Mouse (Mus musculus) liver, embryonic 13.5 days (tissue): ENCODE measurements around the gene Gpr107. TPM values are rescaled to one million over a fixed set of nuclear protein-coding genes. Genes with fewer than 3 reads are reported as not detected.
A peak's percentile ranks its signal among the peaks of the same experiment; 100 is the strongest.

ENCODE experiments used
- ATAC-seq: fragments of 200-750 bp; cut with Nextera tagmentation; 2 replicates; pipeline ENCODE4 v1.8.0; 2017; ENCODE audit warnings: low read depth, mild to moderate bottlenecking, moderate number of reproducible peaks, moderate library complexity
- DNase-seq: peaks from one replicate; pipeline ENCODE4 v3.0.0; 2022
- H3K27ac ChIP-seq: fragments of 300-500 bp; sonication (generic); 2 replicates; pipeline ENCODE4 v1.5.1; 2015; ENCODE audit warnings: moderate library complexity, mild to moderate bottlenecking, inconsistent platforms
- H3K27me3 ChIP-seq: fragments of 300-500 bp; sonication (generic); 2 replicates; pipeline ENCODE4 v1.6.1; 2015; ENCODE audit warnings: mild to moderate bottlenecking, inconsistent platforms
- H3K36me3 ChIP-seq: fragments of 300-500 bp; sonication (generic); 2 replicates; pipeline ENCODE4 v1.6.1; 2015; ENCODE audit warnings: mild to moderate bottlenecking, inconsistent platforms
- H3K4me1 ChIP-seq: fragments of 300-500 bp; sonication (generic); replicated peaks from 2 replicates; pipeline ENCODE4 v1.6.1; 2015; ENCODE audit warnings: inconsistent platforms
- H3K4me2 ChIP-seq: fragments of 300-500 bp; sonication (generic); 2 replicates; pipeline ENCODE4 v1.6.1; 2015; ENCODE audit warnings: inconsistent platforms, mild to moderate bottlenecking, moderate library complexity
- H3K4me3 ChIP-seq: fragments of 300-500 bp; sonication (generic); replicated peaks from 2 replicates; pipeline ENCODE4 v1.5.1; 2015; ENCODE audit warnings: mild to moderate bottlenecking, inconsistent platforms
- H3K9ac ChIP-seq: fragments of 300-500 bp; sonication (generic); 2 replicates; pipeline ENCODE4 v1.6.1; 2015; ENCODE audit warnings: mild to moderate bottlenecking, inconsistent platforms
- H3K9me3 ChIP-seq: fragments of 300-500 bp; sonication (generic); replicated peaks from 2 replicates; pipeline ENCODE4 v1.6.1; 2016; ENCODE audit warnings: inconsistent platforms
- WGBS: fragments of 180-500 bp; shearing (Covaris S2); methylation state at CpG from one replicate; pipeline ENCODE4 v1.1.7; 2015; ENCODE audit not compliant: insufficient replicate concordance; 5-methylcytosine and 5-hydroxymethylcytosine counted together
- polyA plus RNA-seq: library from polyadenylated mRNA; unstranded; fragments of >200 nt; fragmentation: Nextera tagmentation; extraction: Ambion mirVana; gene quantifications from 2 replicates; pipeline ENCODE4 v1.2.1, GENCODE M21; 2015

Gpr107 gene
- polyA plus RNA-seq, 1 experiment from 2014 or later, result 11.8 TPM

GRCm38 (mm10) chr2:31127899-31128298 is 24.2 kb upstream of the Gpr107 start:
- H3K9ac ChIP-seq, result no peak overlapping the region
- no peak overlapping the region for H3K4me3 ChIP-seq
- DNase-seq, result no peak
- no peak overlapping the region for H3K4me2 ChIP-seq
- H3K27me3 ChIP-seq, result no peaks in the 10 kb centered on the region
- no peak overlapping the region for H3K27ac ChIP-seq
- no peaks in the 10 kb centered on the region for H3K9me3 ChIP-seq
- H3K4me1 ChIP-seq, result peaks cover 89% of the 10 kb centered on the region
- no peaks in the 10 kb centered on the region; the same call in 1 of the 2 replicates for H3K36me3 ChIP-seq
- 38% methylated on average over 4 of the region's 4 CpGs for WGBS
- peak; percentile 44 for ATAC-seq

DNA sequence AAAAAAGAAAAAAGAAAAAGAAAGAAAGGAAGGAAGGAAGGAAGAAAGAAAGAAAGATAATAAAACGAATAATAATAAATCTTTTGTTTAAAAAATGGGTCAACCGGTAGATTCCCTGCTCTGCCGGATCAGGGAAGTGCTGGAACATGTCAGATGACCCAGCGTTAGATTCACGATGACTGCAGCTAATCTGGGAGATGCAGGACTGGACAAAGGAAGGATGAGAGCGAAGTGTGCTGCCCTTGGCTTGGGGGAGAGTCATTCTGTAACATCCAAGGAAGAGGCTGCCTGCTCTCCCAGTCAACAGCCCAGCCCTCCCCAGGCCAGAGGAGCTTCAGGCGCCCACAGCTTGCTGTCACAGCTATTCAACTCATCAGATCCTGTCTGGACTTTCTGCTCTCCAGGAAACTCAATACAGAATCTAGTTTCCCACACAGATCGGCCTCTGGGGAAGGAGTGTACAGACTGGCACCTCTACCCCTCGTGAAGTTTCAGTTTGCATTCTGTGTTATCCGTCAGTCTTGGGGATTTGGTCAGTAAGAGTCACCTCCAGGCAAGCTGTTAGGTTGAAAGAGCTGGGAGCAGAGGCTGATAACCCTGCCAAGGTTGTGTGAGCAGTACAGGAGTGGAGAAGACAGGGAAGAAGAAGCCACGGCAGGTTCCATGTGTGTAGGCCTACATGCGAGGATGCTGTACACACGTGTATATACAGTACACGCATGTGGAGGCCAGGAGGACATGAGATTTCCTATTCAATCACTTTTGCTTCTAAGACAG is 22.2 kb upstream of the Gpr107 start:
- H3K9ac ChIP-seq, result no peak overlapping the region
- H3K4me1 ChIP-seq, result peaks cover 89% of the 10 kb centered on the region
- no peaks in the 10 kb centered on the region for H3K27me3 ChIP-seq
- H3K36me3 ChIP-seq, result no peaks in the 10 kb centered on the region
- 62% methylated on average over 14 of the region's 14 CpGs for WGBS
- H3K4me2 ChIP-seq, result no peak overlapping the region
- 0 out of 2 replicates have a peak overlapping the region, but pooled peaks have one; percentile 51 for H3K27ac ChIP-seq
- ATAC-seq, result no peak
- no peak for DNase-seq
- no peak overlapping the region for H3K4me3 ChIP-seq
- H3K9me3 ChIP-seq, result no peaks in the 10 kb centered on the region

DNA sequence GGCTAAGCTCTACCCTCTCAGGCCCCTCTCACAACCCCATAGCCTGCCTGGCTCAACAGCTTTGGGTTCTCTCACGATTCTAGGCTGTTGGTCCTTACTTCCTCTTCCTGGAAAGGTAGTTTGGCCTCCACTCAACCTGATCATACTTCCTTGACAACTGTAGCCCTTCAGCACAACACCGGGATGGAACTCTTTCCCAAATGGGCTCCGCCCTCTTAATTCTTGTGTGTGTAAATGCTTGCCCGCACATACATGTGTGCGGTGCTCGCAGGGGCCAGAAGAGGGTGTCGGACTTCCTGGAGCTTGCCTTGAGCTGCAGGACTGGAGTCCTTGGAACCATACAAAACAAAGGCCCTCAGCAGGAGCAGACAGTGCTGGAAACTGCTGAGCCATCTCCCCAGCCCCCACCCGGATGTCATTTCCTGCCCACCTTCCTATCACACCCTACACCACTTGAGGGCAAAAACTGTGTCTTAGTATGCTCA is 21.3 kb upstream of the Gpr107 start:
- Histone ChIP-seq H3K4me3 (no peak overlapping the region), H3K4me1 (peaks cover 89% of the 10 kb centered on the region), H3K4me2 (peak overlapping the region; percentile 7), H3K27me3 (no peaks in the 10 kb centered on the region), H3K27ac (peak overlapping the region; percentile 51), H3K9me3 (no peaks in the 10 kb centered on the region), H3K36me3 (no peaks in the 10 kb centered on the region), H3K9ac (no peak overlapping the region)
- WGBS, result 28% methylated on average over 8 of the region's 8 CpGs
- ATAC-seq, result no peak
- DNase-seq, result no peak

- no peaks in the 10 kb centered on the region for H3K27me3 ChIP-seq
- no peak for ATAC-seq
- no peak overlapping the region for H3K4me2 ChIP-seq
- peaks cover 89% of the 10 kb centered on the region for H3K4me1 ChIP-seq
- WGBS, result 73% methylated on average over 8 of the region's 8 CpGs
- peak overlapping the region; percentile 12; the same call in 1 of the 2 replicates for H3K27ac ChIP-seq
- no peak overlapping the region for H3K9ac ChIP-seq
- H3K9me3 ChIP-seq, result no peaks in the 10 kb centered on the region
- no peak overlapping the region for H3K4me3 ChIP-seq
- no peak for DNase-seq
- no peaks in the 10 kb centered on the region for H3K36me3 ChIP-seq
Measured at GRCm38 (mm10) chr2:31132682-31133081, 19.4 kb upstream of the Gpr107 start.

- ATAC-seq (no peak), DNase-seq (no peak)
- Histone ChIP-seq H3K27ac (no peak overlapping the region), H3K4me1 (peaks cover 84% of the 10 kb centered on the region), H3K36me3 (no peaks in the 10 kb centered on the region), H3K4me2 (no peak overlapping the region), H3K9me3 (no peaks in the 10 kb centered on the region), H3K4me3 (no peak overlapping the region), H3K9ac (no peak overlapping the region), H3K27me3 (no peaks in the 10 kb centered on the region)
- WGBS, result 66% methylated on average over 3 of the region's 4 CpGs
Measured at GRCm38 (mm10) chr2:31133981-31134380, 18.1 kb upstream of the Gpr107 start.

GRCm38 (mm10) chr2:31135512-31135931 is 16.6 kb upstream of the Gpr107 start:
- ATAC-seq, result no peak; the same call in 1 of the 2 replicates
- H3K36me3 ChIP-seq, result no peaks in the 10 kb centered on the region
- peak overlapping the region; percentile 13; the same call in 1 of the 2 replicates for H3K4me2 ChIP-seq
- H3K9ac ChIP-seq, result no peak overlapping the region
- H3K4me3 ChIP-seq, result no peak overlapping the region
- peaks cover 82% of the 10 kb centered on the region for H3K4me1 ChIP-seq
- H3K9me3 ChIP-seq, result no peaks in the 10 kb centered on the region
- no peaks in the 10 kb centered on the region for H3K27me3 ChIP-seq
- H3K27ac ChIP-seq, result no peak overlapping the region; the same call in 1 of the 2 replicates
- DNase-seq, result no peak
- WGBS, result 27% methylated on average over 13 of the region's 13 CpGs

DNA sequence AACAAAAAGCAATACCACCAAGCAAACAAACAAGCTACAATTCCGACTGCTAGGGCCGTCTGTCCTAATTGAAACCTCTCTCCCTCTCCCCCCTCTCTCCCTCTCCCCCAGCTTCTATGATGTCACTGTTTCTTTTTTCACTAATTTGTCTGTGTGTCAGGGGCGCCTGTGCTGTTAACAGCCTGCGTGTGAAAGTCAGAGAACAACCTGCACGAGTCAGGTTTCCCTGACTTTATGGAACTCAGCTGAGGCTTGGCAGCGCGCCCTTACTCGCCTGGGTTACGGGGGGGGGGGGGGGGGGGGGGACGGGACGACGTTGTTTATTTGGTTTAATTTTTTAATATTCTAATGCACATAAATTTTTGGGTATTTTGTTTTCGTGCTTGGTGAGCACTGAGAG is 15.8 kb upstream of the Gpr107 start:
- peaks cover 82% of the 10 kb centered on the region for H3K4me1 ChIP-seq
- H3K9me3 ChIP-seq, result no peaks in the 10 kb centered on the region
- no peak overlapping the region for H3K27ac ChIP-seq
- ATAC-seq, result no peak
- H3K27me3 ChIP-seq, result peaks cover 7% of the 10 kb centered on the region; the same call in 1 of the 2 replicates
- H3K9ac ChIP-seq, result no peak overlapping the region
- H3K4me2 ChIP-seq, result no peak overlapping the region
- H3K36me3 ChIP-seq, result no peaks in the 10 kb centered on the region
- WGBS, result 61% methylated on average over 13 of the region's 13 CpGs
- no peak overlapping the region for H3K4me3 ChIP-seq
- DNase-seq, result no peak

- no peak overlapping the region for H3K4me2 ChIP-seq
- peaks cover 80% of the 10 kb centered on the region for H3K4me1 ChIP-seq
- ATAC-seq, result no peak
- no peaks in the 10 kb centered on the region for H3K9me3 ChIP-seq
- H3K9ac ChIP-seq, result no peak overlapping the region
- DNase-seq, result no peak
- H3K27me3 ChIP-seq, result peaks cover 7% of the 10 kb centered on the region; the same call in 1 of the 2 replicates
- no peak overlapping the region for H3K4me3 ChIP-seq
- WGBS, result 79% methylated on average over 14 of the region's 14 CpGs
- no peaks in the 10 kb centered on the region for H3K36me3 ChIP-seq
- H3K27ac ChIP-seq, result no peak overlapping the region
Measured at GRCm38 (mm10) chr2:31137018-31137590, 15.0 kb upstream of the Gpr107 start.

DNA sequence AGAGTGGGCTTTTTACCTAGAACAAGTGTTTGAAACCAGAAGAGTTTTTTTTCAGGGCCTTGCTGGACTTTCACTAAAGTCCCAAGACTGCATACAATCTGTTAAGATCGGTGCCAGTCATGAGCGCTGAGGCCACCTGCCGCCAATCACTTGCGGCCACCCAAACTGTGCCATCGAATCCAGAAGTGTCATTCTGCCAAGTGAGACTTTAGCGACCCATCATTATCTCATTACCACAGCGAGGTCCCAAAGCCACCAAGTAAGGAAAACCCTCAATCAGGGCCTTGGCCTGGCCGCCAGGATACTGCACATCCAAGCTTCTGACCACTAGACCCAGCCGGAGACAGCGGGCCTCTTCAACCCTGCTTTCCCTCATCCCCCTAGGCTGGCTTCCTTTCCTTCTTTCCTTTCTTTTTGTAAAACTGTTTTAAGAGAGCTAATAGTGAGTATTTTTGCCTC is 12.9 kb upstream of the Gpr107 start:
- H3K27me3 ChIP-seq, result peaks cover 13% of the 10 kb centered on the region; the same call in 1 of the 2 replicates
- H3K4me1 ChIP-seq, result peaks cover 86% of the 10 kb centered on the region
- no peaks in the 10 kb centered on the region for H3K36me3 ChIP-seq
- no peak overlapping the region for H3K9ac ChIP-seq
- H3K27ac ChIP-seq, result no peak overlapping the region
- WGBS, result 54% methylated on average over 10 of the region's 10 CpGs
- DNase-seq, result no peak
- ATAC-seq, result no peak
- no peak overlapping the region for H3K4me2 ChIP-seq
- H3K9me3 ChIP-seq, result no peaks in the 10 kb centered on the region
- no peak overlapping the region for H3K4me3 ChIP-seq

- H3K27ac ChIP-seq, result no peak overlapping the region
- ATAC-seq (no peak), DNase-seq (no peak)
- peak overlapping the region; percentile 79 for H3K4me3 ChIP-seq
- H3K4me2 ChIP-seq, result peak overlapping the region; percentile 98
- H3K9ac ChIP-seq, result peak overlapping the region; percentile 84; the same call in 1 of the 2 replicates
- no peaks in the 10 kb centered on the region for H3K36me3 ChIP-seq
- 59% methylated on average over 12 of the region's 12 CpGs for WGBS
- H3K4me1 ChIP-seq, result peaks cover 77% of the 10 kb centered on the region
- H3K9me3 ChIP-seq, result no peaks in the 10 kb centered on the region
- H3K27me3 ChIP-seq, result peaks cover 13% of the 10 kb centered on the region; the same call in 1 of the 2 replicates
Measured at GRCm38 (mm10) chr2:31139991-31140771, 11.9 kb upstream of the Gpr107 start.

GRCm38 (mm10) chr2:31140772-31141073 is 11.4 kb upstream of the Gpr107 start:
- ATAC-seq (no peak), DNase-seq (no peak)
- Histone ChIP-seq H3K9me3 (no peaks in the 10 kb centered on the region), H3K9ac (peak overlapping the region; percentile 84), H3K4me3 (peak overlapping the region; percentile 79), H3K4me1 (peaks cover 72% of the 10 kb centered on the region), H3K27ac (no peak overlapping the region), H3K4me2 (peak overlapping the region; percentile 98), H3K27me3 (peaks cover 13% of the 10 kb centered on the region; the same call in 1 of the 2 replicates), H3K36me3 (no peaks in the 10 kb centered on the region)
- WGBS, result 5% methylated on average over 10 of the region's 10 CpGs
